Mouse (Mus musculus): ENCODE measurements around the gene Rpl11. TPM values are rescaled to one million over a fixed set of nuclear protein-coding genes. Genes with fewer than 3 reads are reported as not detected.
"Not testable (repeated sequence)": the region's sequence is repeated elsewhere in the genome, so short reads cannot be mapped to it uniquely, and the experiment has no call there.

Rpl11 gene
- polyA plus RNA-seq, 1 experiment from 2014 or later: 481 TPM

GRCm38 (mm10) chr4:135986301-135986942, 66.8 kb downstream of the Rpl11 start:
- Histone ChIP-seq H3K36me3 (peaks cover 43% of the 10 kb centered on the region), H3K4me3 (peak overlapping the region; percentile 96), H3K27ac (peak overlapping the region; percentile 81; the same call in 1 of the 2 replicates), H3K4me1 (peaks cover 16% of the 10 kb centered on the region), H3K4me2 (replicated peaks) (peak overlapping the region; percentile 90), H3K27me3 (no peaks in the 10 kb centered on the region), H3K9me3 (no peaks in the 10 kb centered on the region), H3K9ac (peak overlapping the region; percentile 96)
- no peak for ATAC-seq (ENCODE audit: low FRiP score, low read depth)
- 8% methylated on average over 23 of the region's 23 CpGs for WGBS

GRCm38 (mm10) chr4:135985769-135986168, 67.5 kb downstream of the Rpl11 start:
- ATAC-seq (ENCODE audit: low FRiP score, low read depth): no peak
- Histone ChIP-seq H3K4me2 (replicated peaks) (peak overlapping the region; percentile 90), H3K36me3 (peaks cover 49% of the 10 kb centered on the region), H3K9me3 (no peaks in the 10 kb centered on the region), H3K4me1 (peaks cover 16% of the 10 kb centered on the region), H3K27me3 (no peaks in the 10 kb centered on the region), H3K9ac (peak overlapping the region; percentile 96), H3K27ac (no peak overlapping the region), H3K4me3 (peak overlapping the region; percentile 96)
- WGBS: 88% methylated on average over 7 of the region's 7 CpGs

GRCm38 (mm10) chr4:135985193-135985592, 68.0 kb downstream of the Rpl11 start:
- ATAC-seq (ENCODE audit: low FRiP score, low read depth): no peak
- Histone ChIP-seq H3K4me1 (peaks cover 16% of the 10 kb centered on the region), H3K27me3 (no peaks in the 10 kb centered on the region), H3K9me3 (no peaks in the 10 kb centered on the region), H3K4me3 (peak overlapping the region; percentile 96), H3K27ac (no peak overlapping the region), H3K9ac (no peak overlapping the region), H3K4me2 (replicated peaks) (peak overlapping the region; percentile 90; the same call in 1 of the 2 replicates), H3K36me3 (peaks cover 54% of the 10 kb centered on the region)
- WGBS: 91% methylated on average over 5 of the region's 5 CpGs

GRCm38 (mm10) chr4:135984556-135984955, 68.7 kb downstream of the Rpl11 start:
- Histone ChIP-seq H3K4me3 (0 out of 2 replicates have a peak overlapping the region, but pooled peaks have one; percentile 3), H3K4me1 (peaks cover 16% of the 10 kb centered on the region), H3K36me3 (peaks cover 54% of the 10 kb centered on the region), H3K9ac (no peak overlapping the region), H3K9me3 (no peaks in the 10 kb centered on the region), H3K27me3 (no peaks in the 10 kb centered on the region), H3K27ac (no peak overlapping the region), H3K4me2 (replicated peaks) (no peak overlapping the region)
- 87% methylated on average over 5 of the region's 5 CpGs for WGBS
- no peak for ATAC-seq (ENCODE audit: low FRiP score, low read depth)

DNA sequence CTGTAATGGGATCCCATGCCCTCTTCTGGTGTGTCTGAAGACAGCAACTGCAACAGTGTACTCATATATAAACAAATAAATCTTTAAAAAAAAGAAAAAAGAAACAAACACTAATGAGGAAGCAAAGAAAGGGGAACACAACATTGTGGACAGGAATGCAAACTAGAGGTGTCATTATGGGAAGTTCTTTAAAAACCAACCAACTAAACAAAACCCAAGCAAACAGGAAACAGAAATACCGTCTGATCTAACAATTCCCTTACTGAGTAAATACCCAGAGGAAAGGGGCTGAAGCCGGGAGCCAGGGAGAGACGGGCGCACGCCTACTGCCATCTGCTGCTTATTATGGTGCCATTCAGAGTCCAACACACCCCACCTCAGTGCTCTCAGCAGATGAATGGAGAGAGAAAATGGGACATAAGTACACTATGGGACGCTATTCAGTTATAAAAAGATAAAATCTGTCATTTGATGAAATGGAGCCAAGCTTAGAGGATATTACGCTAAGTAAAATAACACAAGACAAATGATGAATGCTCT, 71.6 kb downstream of the Rpl11 start:
- Histone ChIP-seq H3K4me2 (replicated peaks) (no peak overlapping the region), H3K27ac (no peak overlapping the region), H3K9me3 (no peaks in the 10 kb centered on the region), H3K27me3 (no peaks in the 10 kb centered on the region), H3K36me3 (peaks cover 79% of the 10 kb centered on the region), H3K9ac (no peak overlapping the region), H3K4me1 (peaks cover 10% of the 10 kb centered on the region), H3K4me3 (no peak overlapping the region)
- no peak for ATAC-seq (ENCODE audit: low FRiP score, low read depth)
- 65% methylated on average over 7 of the region's 7 CpGs for WGBS

- H3K4me3 ChIP-seq; H3K4me2 ChIP-seq (replicated peaks); H3K9me3 ChIP-seq; H3K4me1 ChIP-seq; ATAC-seq (ENCODE audit: low FRiP score, low read depth); H3K27me3 ChIP-seq; H3K27ac ChIP-seq; H3K9ac ChIP-seq: not testable (repeated sequence)
- peaks cover 86% of the 10 kb centered on the region for H3K36me3 ChIP-seq
- WGBS: 92% methylated on average over 5 of the region's 5 CpGs
Measured at GRCm38 (mm10) chr4:135980223-135980622, 73.0 kb downstream of the Rpl11 start.

Other genes with a start within 250 kb of the Rpl11 start
- 323 and 330 TPM in 2 replicates for gene Srsf10, start 197.7 kb downstream of the Rpl11 start, polyA plus RNA-seq (2015; fragmentation: Nextera tagmentation; extraction: Ambion mirVana)
- gene Pnrc2, start 179.6 kb downstream of the Rpl11 start, polyA plus RNA-seq (2015; fragmentation: Nextera tagmentation; extraction: Ambion mirVana): 192 and 195 TPM in 2 replicates
- 0.32 and 0.51 TPM in 2 replicates for gene Cnr2, start 158.0 kb downstream of the Rpl11 start, polyA plus RNA-seq (2015; fragmentation: Nextera tagmentation; extraction: Ambion mirVana)
- 69.0 and 73.8 TPM in 2 replicates for gene Fuca1, start 132.7 kb downstream of the Rpl11 start, polyA plus RNA-seq (2015; fragmentation: Nextera tagmentation; extraction: Ambion mirVana)
- 89.8 and 93.5 TPM in 2 replicates for gene Hmgcl, start 107.0 kb downstream of the Rpl11 start, polyA plus RNA-seq (2015; fragmentation: Nextera tagmentation; extraction: Ambion mirVana)
- gene Gale, start 89.7 kb downstream of the Rpl11 start, polyA plus RNA-seq (2015; fragmentation: Nextera tagmentation; extraction: Ambion mirVana): 49.1 and 51.9 TPM in 2 replicates
- 121 and 124 TPM in 2 replicates for gene Lypla2, start 80.8 kb downstream of the Rpl11 start, polyA plus RNA-seq (2015; fragmentation: Nextera tagmentation; extraction: Ambion mirVana)
- gene Pithd1, start 66.2 kb downstream of the Rpl11 start, polyA plus RNA-seq (2015; fragmentation: Nextera tagmentation; extraction: Ambion mirVana): 57.0 and 58.7 TPM in 2 replicates
- 41.1 and 45.1 TPM in 2 replicates for gene Eloa, start 31.7 kb downstream of the Rpl11 start, polyA plus RNA-seq (2015; fragmentation: Nextera tagmentation; extraction: Ambion mirVana)
- gene Id3, start 90.1 kb upstream of the Rpl11 start, polyA plus RNA-seq (2015; fragmentation: Nextera tagmentation; extraction: Ambion mirVana): 736 and 770 TPM in 2 replicates
- 7.9 and 8.7 TPM in 2 replicates for gene E2f2, start 119.0 kb upstream of the Rpl11 start, polyA plus RNA-seq (2015; fragmentation: Nextera tagmentation; extraction: Ambion mirVana)
- 15.1 and 16.4 TPM in 2 replicates for gene Asap3, start 152.9 kb upstream of the Rpl11 start, polyA plus RNA-seq (2015; fragmentation: Nextera tagmentation; extraction: Ambion mirVana)
- 8.1 and 9.0 TPM in 2 replicates for gene Tcea3, start 194.3 kb upstream of the Rpl11 start, polyA plus RNA-seq (2015; fragmentation: Nextera tagmentation; extraction: Ambion mirVana)
- gene Zfp46, start 231.3 kb upstream of the Rpl11 start, polyA plus RNA-seq (2015; fragmentation: Nextera tagmentation; extraction: Ambion mirVana): 24.3 and 28.4 TPM in 2 replicates